Mouse (Mus musculus) thymus, postnatal 0 days (tissue): Measurements from ENCODE around the gene Dzip1. TPM values are rescaled to one million over a fixed set of nuclear protein-coding genes. Genes with fewer than 3 reads are reported as not detected.

Experiments used
- DNase-seq: peaks from one replicate; pipeline ENCODE4 v3.0.0-alpha.2; 2015; ENCODE audit warnings: low spot score
- polyA plus RNA-seq: library from polyadenylated mRNA; unstranded; fragments of >200 nt; fragmentation: Nextera tagmentation; extraction: Ambion mirVana; gene quantifications from 2 replicates; pipeline ENCODE4 v1.2.1, GENCODE M21; 2015

The Dzip1 gene
- polyA plus RNA-seq, 1 experiment from 2014 or later = 23.6 TPM

DNA sequence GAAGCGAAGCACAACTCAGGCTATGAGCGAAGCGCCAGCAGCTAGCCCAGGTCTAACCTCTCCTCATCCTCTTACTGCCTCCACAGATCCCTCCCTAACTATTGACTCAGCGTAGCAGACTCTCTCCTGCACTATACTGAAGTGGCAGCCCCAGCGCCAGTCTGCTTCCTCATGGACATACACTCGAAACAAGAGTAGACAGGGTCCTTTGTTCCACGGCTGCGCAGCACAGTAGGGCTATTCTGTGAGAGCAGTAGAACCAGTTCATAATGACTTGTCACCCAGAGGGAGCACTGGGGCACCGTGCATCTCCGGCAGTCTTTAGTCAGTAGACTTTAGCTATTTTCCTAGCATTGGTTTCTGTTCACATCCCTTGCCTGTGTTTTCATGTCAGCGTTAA, 89.1 kb downstream of the Dzip1 start:
- DNase-seq = no peak

DNA sequence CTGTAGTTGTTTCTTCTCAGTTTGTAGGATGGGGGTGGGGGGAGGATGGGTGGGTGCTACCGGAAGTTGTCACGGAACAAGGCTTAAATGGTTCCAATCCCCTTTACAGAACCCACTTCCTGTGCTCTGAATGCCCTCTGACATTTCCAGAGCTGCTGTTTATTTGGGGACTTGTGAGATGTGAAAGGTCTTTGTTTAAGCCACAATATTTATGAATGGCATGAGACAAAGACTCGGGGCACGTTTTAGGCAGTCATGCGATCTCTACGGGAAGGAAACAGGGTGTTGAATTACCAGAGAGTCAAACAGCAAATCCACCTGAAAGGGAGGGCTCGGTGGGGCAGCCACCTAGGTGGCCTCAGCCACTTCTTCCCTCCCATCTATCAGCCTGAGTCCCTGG, 90.9 kb downstream of the Dzip1 start:
- peak; percentile 92 for DNase-seq

DNA sequence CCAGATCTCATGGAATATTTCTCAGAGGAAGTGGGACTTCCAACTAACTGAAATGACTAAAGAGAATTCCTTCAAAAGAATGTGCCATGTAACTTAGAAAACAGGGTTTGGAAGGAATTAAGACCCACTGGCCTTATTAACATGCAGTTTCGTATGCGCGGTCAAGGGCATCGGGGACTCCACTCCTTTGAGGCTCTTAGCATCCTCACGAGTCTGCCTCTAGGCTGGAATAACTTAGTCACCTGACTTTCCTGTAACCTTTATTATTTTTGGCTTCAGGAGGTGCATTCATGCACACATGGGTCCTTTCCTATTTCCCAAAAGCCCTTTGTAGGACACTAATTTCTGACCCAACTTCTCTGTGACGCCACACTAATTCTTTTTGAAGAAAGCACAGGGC, 92.0 kb downstream of the Dzip1 start:
- DNase-seq = no peak

DNA sequence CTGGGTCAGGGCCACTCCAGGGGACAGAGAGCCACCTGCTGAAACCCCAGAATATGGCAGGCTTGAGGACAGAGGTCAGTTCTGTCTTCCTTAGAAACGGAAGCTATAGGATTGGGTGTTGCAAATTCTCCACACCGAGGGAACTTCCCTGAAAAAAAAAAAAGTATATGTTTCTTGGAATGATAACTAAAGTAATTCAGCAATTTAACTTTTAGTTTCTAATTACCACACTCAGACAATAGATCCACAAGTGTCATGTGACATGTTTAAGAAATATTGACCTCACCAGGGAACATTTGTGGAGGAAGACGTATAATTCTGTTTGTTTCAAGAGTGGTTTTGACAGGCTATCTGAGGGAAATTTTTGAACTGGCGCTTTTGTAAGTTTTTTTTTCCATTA, 93.7 kb downstream of the Dzip1 start:
- DNase-seq = no peak

DNA sequence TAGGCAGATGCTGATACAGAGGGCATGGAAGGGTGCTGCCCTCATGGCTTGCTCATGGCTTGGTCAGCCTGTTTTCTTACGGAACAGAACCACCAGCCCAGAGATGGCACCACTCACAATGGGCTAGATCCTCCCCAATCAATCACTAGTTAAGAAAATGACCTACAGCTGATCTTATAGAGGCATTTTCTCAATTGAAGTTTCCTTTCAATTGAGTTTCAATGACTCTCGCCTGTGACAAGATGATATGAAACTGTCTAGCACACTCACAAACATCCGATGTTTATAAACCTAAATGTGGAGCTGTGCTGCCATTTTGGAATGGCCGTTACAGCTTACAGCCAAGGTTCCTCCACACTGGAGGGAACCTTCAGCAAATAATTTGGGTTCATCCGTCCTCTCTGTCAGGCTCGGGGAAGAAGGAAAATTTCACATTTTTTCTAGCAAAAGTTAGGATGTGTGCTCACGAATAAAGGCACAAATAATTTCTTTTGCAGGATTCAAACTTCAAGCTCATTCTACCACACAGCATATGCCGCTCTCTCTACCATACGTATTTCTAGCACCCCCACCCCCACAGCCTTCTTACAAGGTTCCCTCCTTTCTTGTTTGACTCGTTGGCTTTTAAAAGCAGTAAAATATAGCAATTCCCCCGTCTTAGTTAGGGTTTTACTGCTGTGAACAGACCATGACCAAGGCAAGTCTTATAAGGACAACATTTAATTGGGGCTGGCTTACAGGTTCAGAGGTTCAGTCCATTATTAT, 95.7 kb downstream of the Dzip1 start:
- DNase-seq = no peak

DNA sequence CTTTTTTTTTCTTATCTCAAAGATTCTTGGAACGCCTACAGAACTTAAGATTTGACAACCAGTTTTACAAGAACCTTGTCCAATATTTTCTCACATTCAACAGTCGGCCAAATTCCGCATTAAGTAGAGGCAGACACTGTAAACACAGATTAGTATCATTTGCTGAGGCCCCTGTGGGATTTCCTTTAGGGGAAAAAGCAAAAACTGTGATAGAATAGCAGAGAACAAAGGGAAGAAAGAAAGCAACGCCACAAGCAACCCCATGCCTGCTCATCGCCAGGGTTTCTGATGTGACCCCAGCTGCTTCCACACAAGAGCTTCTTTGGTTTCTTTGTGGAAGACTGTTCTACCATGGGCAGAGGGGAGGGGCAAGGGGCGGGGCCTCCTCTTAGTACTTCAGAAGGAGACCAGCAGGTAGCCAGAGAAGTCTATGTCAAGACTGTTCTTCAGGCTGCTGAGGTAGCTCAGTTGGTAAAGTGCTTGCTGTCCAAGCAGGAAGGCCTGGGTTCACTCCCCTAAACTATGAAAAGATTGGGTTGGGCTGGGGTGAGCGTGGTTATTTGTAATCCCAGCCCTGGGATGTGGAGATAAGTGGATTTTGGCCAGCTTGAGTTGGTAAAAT, 97.9 kb downstream of the Dzip1 start:
- DNase-seq = peak; percentile 43

DNA sequence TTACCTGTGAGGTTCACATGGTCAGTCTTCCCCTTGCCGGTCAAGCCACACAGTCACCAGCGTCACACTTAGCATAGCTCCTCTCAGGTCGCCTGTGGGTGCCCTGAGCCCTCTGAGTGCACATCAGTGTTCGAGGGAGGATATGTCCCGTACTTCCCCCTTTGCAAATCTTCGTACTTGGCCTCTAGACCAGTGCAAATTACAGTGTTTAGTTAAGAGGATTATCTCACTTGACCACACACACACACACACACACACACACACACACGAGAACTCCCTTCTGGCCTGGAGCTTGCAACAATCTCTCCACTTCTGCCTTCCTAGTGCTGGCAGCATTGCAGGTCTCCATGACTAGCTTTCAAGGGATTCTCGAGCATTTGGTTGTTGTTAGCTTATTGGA, 98.9 kb downstream of the Dzip1 start:
- no peak for DNase-seq

Other genes with a start within 250 kb of the Dzip1 start
- 3.3 and 3.5 TPM in 2 replicates for gene Abcc4, start 219.2 kb downstream of the Dzip1 start, polyA plus RNA-seq
- gene Cldn10, start 137.6 kb downstream of the Dzip1 start, polyA plus RNA-seq = 1.7 TPM in 2 replicates
- 70.1 and 70.8 TPM in 2 replicates for gene Dnajc3, start 12.5 kb upstream of the Dzip1 start, polyA plus RNA-seq
- gene Uggt2, start 174.0 kb upstream of the Dzip1 start, polyA plus RNA-seq = 2.1 and 2.4 TPM in 2 replicates
- not detected in 2 replicates for gene Hs6st3, start 212.9 kb upstream of the Dzip1 start, polyA plus RNA-seq